Mouse (Mus musculus) hindbrain, embryonic 10.5 days (tissue): ENCODE results near the gene Meis2. TPM values are rescaled to one million over a fixed set of nuclear protein-coding genes. Genes with fewer than 3 reads are reported as not detected.

ENCODE experiments used
- DNase-seq: peaks from one replicate; pipeline ENCODE4 v3.0.0-alpha.2; 2017; ENCODE audit warnings: low spot score
- H3K27ac ChIP-seq: fragments of 300-500 bp; sonication (generic); 2 replicates; pipeline ENCODE4 v1.5.1; 2016; ENCODE audit warnings: mild to moderate bottlenecking, moderate library complexity
- H3K27me3 ChIP-seq: fragments of 300-500 bp; sonication (generic); 2 replicates; pipeline ENCODE4 v1.6.1; 2016; ENCODE audit warnings: mild to moderate bottlenecking; ENCODE audit not compliant: poor library complexity, insufficient read depth, severe bottlenecking
- H3K36me3 ChIP-seq: fragments of 300-500 bp; sonication (generic); 2 replicates; pipeline ENCODE4 v1.6.1; 2016; ENCODE audit warnings: mild to moderate bottlenecking, moderate library complexity
- H3K4me1 ChIP-seq: fragments of 300-500 bp; sonication (generic); replicated peaks from 2 replicates; pipeline ENCODE4 v1.6.1; 2016; ENCODE audit warnings: mild to moderate bottlenecking
- H3K4me3 ChIP-seq: fragments of 300-500 bp; sonication (generic); 2 replicates; pipeline ENCODE4 v1.5.1; 2016; ENCODE audit warnings: mild to moderate bottlenecking, moderate library complexity
- H3K9me3 ChIP-seq: fragments of 300-500 bp; sonication (generic); 2 replicates; pipeline ENCODE4 v1.6.1; 2016; ENCODE audit warnings: mild to moderate bottlenecking, moderate library complexity
- WGBS: fragments of 180-500 bp; shearing (Covaris S2); methylation state at CpG from one replicate; pipeline ENCODE4 v1.1.7; 2016; 5-methylcytosine and 5-hydroxymethylcytosine counted together
- polyA plus RNA-seq: library from polyadenylated mRNA; unstranded; fragments of >200 nt; fragmentation: Nextera tagmentation; extraction: Ambion mirVana; gene quantifications from 2 replicates; pipeline ENCODE4 v1.2.1, GENCODE M21; 2016

The Meis2 gene
- polyA plus RNA-seq, 1 experiment from 2014 or later: 91.1 TPM

DNA sequence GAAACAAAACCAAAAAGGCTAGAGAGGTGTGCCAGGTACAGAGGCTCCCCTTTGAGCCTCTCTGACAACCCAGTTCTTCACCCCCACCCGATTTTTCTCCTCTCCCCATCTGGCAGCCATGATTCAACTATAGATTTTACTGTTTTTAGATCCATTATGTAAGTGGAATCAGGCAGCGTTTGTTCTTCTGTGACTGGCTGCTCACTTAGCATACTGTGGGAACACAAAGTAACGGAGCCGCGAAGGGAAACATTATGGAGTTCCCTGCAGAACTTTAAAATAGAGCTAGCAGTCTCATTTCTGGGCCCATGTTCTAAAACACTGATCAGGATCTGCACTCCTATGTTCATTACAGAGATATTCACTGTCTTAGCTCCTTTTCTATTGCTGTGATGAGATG lies 243.3 kb downstream of the Meis2 start:
- Histone ChIP-seq H3K9me3 (no peaks in the 10 kb centered on the region), H3K27ac (no peak overlapping the region), H3K27me3 (no peaks in the 10 kb centered on the region), H3K4me1 (no peaks in the 10 kb centered on the region), H3K36me3 (no peaks in the 10 kb centered on the region), H3K4me3 (no peak overlapping the region)
- WGBS: 89% methylated on average over 5 of the region's 5 CpGs
- DNase-seq: no peak

DNA sequence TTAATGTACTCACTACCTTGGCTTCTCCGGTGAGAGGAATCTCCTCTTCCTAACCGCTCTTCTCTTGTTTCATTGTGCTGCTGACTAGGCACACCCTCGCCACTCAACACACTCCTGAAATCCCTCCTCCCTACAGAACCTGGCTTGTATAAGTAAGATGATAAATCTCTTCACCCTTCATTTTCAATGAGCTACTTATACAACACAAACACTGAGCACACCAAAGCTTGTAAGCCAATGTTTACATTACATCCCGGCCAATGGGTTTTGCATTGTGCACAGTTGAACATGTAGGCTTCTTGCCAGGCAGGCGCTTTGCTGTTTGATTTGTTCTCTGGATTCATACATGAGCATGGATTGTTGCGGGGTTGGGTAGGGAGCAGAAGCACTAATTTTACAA lies 247.7 kb downstream of the Meis2 start:
- H3K27me3 ChIP-seq: no peaks in the 10 kb centered on the region
- H3K4me3 ChIP-seq: no peak overlapping the region
- peaks cover 3% of the 10 kb centered on the region; the same call in 1 of the 2 replicates for H3K4me1 ChIP-seq
- no peaks in the 10 kb centered on the region for H3K36me3 ChIP-seq
- no peaks in the 10 kb centered on the region for H3K9me3 ChIP-seq
- no peak overlapping the region for H3K27ac ChIP-seq
- DNase-seq: no peak
- 91% methylated on average over 6 of the region's 6 CpGs for WGBS

DNA sequence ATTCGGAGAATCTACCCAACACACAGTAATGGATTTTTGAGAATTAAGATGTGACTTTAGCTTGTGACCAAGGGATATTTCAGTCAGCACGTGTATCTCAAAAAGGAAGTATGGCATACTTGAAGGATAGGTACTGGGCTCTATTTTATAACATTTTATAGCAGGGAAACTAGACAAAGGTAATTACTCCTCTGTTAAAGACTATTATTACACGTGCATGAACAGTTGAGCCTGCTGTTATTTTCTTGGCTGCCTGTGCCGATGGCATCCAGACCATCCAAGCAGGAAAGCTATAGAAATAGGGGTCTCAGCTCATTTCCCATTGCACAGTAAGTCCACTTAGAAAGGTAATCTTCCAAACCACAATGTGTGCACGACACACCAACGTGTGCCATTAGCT lies 251.9 kb downstream of the Meis2 start:
- Histone ChIP-seq H3K4me3 (no peak overlapping the region), H3K36me3 (no peaks in the 10 kb centered on the region), H3K27ac (no peak overlapping the region), H3K9me3 (no peaks in the 10 kb centered on the region), H3K4me1 (peaks cover 3% of the 10 kb centered on the region; the same call in 1 of the 2 replicates), H3K27me3 (no peaks in the 10 kb centered on the region)
- 88% methylated on average over 6 of the region's 6 CpGs for WGBS
- no peak for DNase-seq

DNA sequence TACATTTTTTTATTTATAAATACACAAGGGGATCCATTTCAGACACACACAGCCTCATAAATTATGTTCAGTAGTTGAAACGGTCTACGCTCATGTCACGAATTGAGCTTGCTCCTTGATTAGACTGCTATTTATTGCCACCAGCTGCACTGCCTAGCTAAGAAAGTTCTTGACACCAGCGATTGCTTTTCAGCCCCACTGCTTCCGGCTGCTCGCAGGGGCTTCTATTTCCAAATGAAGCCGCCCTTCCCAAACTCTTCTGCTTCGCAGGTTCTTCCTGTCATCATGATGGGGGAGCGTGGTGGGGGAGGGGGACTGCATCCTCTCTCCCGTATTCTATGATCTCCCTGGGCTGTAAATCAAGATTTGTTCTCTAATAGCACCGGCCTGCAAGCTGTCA lies 252.3 kb downstream of the Meis2 start:
- no peak overlapping the region for H3K4me3 ChIP-seq
- no peaks in the 10 kb centered on the region for H3K27me3 ChIP-seq
- no peak for DNase-seq
- 62% methylated on average over 11 of the region's 11 CpGs for WGBS
- peaks cover 3% of the 10 kb centered on the region; the same call in 1 of the 2 replicates for H3K4me1 ChIP-seq
- H3K9me3 ChIP-seq: no peaks in the 10 kb centered on the region
- H3K36me3 ChIP-seq: no peaks in the 10 kb centered on the region
- H3K27ac ChIP-seq: no peak overlapping the region
